Mouse (Mus musculus) neural tube, embryonic 15.5 days (tissue): ENCODE measurements around the gene Erc2. TPM values are rescaled to one million over a fixed set of nuclear protein-coding genes. Genes with fewer than 3 reads are reported as not detected.
A peak's percentile ranks its signal among the peaks of the same experiment; 100 is the strongest.

Source experiments
- ATAC-seq: fragments of 200-750 bp; cut with Nextera tagmentation; 2 replicates; pipeline ENCODE4 v1.8.0; 2017; ENCODE audit warnings: mild to moderate bottlenecking, moderate TSS enrichment, moderate library complexity; ENCODE audit not compliant: low FRiP score
- H3K27ac ChIP-seq: fragments of 300-500 bp; sonication (generic); replicated peaks from 2 replicates; pipeline ENCODE4 v1.5.1; 2015; ENCODE audit warnings: mild to moderate bottlenecking, inconsistent platforms
- H3K27me3 ChIP-seq: fragments of 300-500 bp; sonication (generic); replicated peaks from 2 replicates; pipeline ENCODE4 v1.6.1; 2015; ENCODE audit warnings: inconsistent platforms
- H3K36me3 ChIP-seq: fragments of 300-500 bp; sonication (generic); 2 replicates; pipeline ENCODE4 v1.6.1; 2015; ENCODE audit warnings: inconsistent platforms
- H3K4me1 ChIP-seq: fragments of 300-500 bp; sonication (generic); 2 replicates; pipeline ENCODE4 v1.6.1; 2015; ENCODE audit warnings: inconsistent platforms
- H3K4me2 ChIP-seq: fragments of 300-500 bp; sonication (generic); 2 replicates; pipeline ENCODE4 v1.6.1; 2015; ENCODE audit warnings: inconsistent platforms, mild to moderate bottlenecking, moderate library complexity
- H3K4me3 ChIP-seq: fragments of 300-500 bp; sonication (generic); replicated peaks from 2 replicates; pipeline ENCODE4 v1.5.1; 2015; ENCODE audit warnings: mild to moderate bottlenecking, inconsistent platforms
- H3K9ac ChIP-seq: fragments of 300-500 bp; sonication (generic); replicated peaks from 2 replicates; pipeline ENCODE4 v1.6.1; 2015; ENCODE audit warnings: mild to moderate bottlenecking, inconsistent platforms
- H3K9me3 ChIP-seq: fragments of 300-500 bp; sonication (generic); replicated peaks from 2 replicates; pipeline ENCODE4 v1.6.1; 2016; ENCODE audit warnings: inconsistent platforms
- WGBS: fragments of 180-500 bp; shearing (Covaris S2); methylation state at CpG from one replicate; pipeline ENCODE4 v1.1.7; 2015; ENCODE audit warnings: mixed read lengths; 5-methylcytosine and 5-hydroxymethylcytosine counted together
- polyA plus RNA-seq: library from polyadenylated mRNA; unstranded; fragments of >200 nt; fragmentation: Nextera tagmentation; extraction: Ambion mirVana; gene quantifications from 2 replicates; pipeline ENCODE4 v1.2.1, GENCODE M21; 2015

Gene Erc2
- polyA plus RNA-seq, 1 experiment from 2014 or later = 80.3 TPM

DNA sequence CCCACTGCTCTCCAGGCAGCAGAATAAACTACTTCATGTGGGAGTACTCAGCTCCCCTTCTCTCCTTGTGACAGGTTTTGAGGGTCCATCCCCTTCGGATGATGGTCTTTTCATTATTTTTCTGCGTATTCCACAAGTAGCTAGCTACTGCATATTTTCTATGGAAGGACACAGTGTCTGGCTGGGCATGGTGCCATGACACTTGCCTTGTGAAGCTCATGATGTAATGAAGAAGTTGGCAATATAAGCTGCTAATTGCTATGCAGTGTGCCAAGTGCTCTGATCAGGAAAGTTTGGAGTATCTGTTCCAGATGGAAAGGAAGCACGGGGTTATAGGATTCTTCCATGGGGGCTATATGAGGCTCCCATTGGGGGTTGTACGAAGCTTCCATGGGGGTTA is 533.5 kb downstream of the Erc2 start:
- Histone ChIP-seq H3K36me3 (no peaks in the 10 kb centered on the region), H3K9ac (no peak overlapping the region), H3K4me3 (no peak overlapping the region), H3K4me2 (no peak overlapping the region), H3K4me1 (no peaks in the 10 kb centered on the region), H3K9me3 (no peaks in the 10 kb centered on the region), H3K27ac (no peak overlapping the region), H3K27me3 (no peaks in the 10 kb centered on the region)
- no peak for ATAC-seq
- 87% methylated on average over 4 of the region's 4 CpGs for WGBS

DNA sequence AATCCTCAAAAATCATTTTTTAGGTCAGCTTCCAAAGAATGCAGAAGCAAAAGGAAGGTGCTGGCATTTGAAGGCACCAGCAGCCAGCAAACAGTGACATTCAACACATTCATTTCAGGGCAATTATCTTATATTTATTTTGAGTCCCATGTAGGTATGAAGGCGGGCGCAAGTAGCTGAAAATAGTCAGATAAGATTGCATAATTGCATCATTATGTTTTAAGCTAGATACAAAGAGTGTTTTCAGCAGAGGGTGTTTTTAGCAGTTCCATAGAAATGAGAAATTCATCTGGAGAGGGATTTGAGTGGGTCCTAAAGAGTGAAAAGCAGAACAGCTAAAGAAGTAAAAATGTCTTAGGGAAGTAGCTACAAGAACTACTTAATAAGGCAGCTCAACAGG is 538.6 kb downstream of the Erc2 start:
- no peaks in the 10 kb centered on the region for H3K27me3 ChIP-seq
- H3K9ac ChIP-seq = no peak overlapping the region
- ATAC-seq = no peak
- no peak overlapping the region for H3K27ac ChIP-seq
- H3K4me3 ChIP-seq = no peak overlapping the region
- no peaks in the 10 kb centered on the region for H3K9me3 ChIP-seq
- WGBS = 87% methylated on average over 2 of the region's 2 CpGs
- H3K36me3 ChIP-seq = no peaks in the 10 kb centered on the region
- H3K4me1 ChIP-seq = peaks cover 17% of the 10 kb centered on the region
- H3K4me2 ChIP-seq = no peak overlapping the region

DNA sequence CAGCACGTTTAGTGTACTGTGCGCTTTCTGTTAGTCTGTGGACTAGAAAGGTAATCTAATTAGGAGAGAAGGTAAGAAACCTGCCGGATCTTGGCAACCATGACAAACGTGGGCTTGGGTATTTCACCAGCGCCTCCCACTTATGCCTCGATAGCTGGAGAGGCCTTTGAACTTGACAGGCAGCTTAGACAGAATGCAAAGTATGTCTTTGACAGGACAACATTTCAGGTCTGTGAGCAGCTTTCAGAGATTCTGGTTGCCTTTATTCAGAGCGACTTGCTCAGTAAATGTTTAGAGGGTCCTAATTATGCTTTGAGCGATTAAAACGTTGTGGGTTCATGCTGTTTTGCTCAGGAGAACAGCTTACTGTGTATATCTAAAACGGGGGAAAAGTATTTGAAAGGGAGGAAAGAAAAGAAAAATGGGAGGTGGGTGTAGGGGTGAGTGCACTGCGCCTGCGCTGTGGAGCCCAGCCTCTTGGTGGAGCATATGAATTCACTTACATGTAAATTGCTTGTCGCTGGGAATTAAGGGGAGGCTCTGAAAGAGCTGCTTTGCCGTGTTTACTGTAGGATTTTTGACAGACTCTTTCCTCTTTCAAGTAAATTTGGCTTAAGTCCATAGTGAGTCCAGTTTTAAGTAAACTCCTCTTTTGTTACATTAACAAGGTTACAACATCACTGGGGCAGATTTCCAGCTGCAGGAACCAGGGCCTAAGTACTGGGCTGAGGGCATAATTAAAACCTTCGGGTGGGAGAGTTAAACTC is 542.6 kb downstream of the Erc2 start:
- Histone ChIP-seq H3K36me3 (no peaks in the 10 kb centered on the region), H3K4me2 (no peak overlapping the region), H3K27me3 (no peaks in the 10 kb centered on the region), H3K9me3 (no peaks in the 10 kb centered on the region), H3K9ac (no peak overlapping the region), H3K4me3 (no peak overlapping the region), H3K27ac (peak overlapping the region; percentile 14), H3K4me1 (peaks cover 19% of the 10 kb centered on the region)
- ATAC-seq = no peak
- 39% methylated on average over 15 of the region's 15 CpGs for WGBS

DNA sequence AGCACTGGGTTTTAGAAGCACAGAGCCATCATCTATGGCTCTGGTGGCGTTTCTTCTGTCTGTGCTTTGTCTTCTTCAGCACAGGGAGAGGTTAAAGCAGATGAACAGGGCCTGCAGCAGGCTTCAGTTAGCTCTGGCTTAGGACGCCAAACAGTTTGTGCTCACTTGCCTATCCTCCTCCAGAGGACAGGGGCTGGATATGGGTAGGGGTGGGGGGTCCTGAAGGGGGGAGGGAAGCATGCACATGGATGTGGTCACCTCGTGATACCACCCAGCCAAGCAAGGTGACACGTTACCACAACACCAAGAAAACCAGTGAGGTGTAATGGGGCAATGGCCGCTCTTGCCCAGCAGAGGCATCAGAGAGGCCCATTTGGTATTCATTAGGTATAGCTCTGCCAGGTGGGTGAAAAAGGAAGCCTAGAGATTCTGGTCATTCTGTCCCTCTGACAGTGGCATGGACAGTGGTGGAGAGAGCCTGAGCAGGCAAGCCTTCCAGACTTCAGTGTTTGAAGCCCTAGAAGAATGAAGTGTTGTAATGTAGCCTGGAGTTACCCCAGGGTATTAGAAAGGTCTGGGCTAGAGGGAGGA is 543.5 kb downstream of the Erc2 start:
- Histone ChIP-seq H3K27ac (no peak overlapping the region; the same call in 1 of the 2 replicates), H3K4me1 (peaks cover 19% of the 10 kb centered on the region), H3K4me2 (no peak overlapping the region), H3K4me3 (no peak overlapping the region), H3K27me3 (no peaks in the 10 kb centered on the region), H3K36me3 (no peaks in the 10 kb centered on the region), H3K9me3 (no peaks in the 10 kb centered on the region), H3K9ac (no peak overlapping the region)
- ATAC-seq = no peak
- WGBS = 64% methylated on average over 5 of the region's 5 CpGs

DNA sequence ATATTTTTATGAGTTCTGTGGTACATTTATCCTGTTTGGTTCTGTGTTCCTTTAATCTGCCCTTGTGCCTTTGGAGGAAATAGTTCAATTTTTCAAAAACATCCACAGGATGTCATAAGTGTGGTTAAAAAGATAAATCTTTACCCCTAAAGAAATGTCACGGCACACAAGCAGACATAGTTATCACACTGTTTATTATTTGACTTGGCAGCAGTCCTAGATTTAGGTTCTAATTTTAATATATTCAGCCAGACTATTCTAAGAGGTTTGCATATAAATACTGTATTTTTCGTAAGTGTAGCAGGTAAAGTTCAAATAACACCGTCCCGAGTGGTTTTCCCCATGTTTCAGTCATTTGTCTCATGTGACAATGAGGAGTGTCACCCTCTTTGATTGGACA is 548.5 kb downstream of the Erc2 start:
- Histone ChIP-seq H3K9ac (no peak overlapping the region), H3K4me1 (0 out of 2 replicates have a peak, but pooled peaks cover 3% of the 10 kb centered on the region), H3K4me2 (no peak overlapping the region), H3K27me3 (no peaks in the 10 kb centered on the region), H3K27ac (no peak overlapping the region), H3K4me3 (no peak overlapping the region), H3K9me3 (no peaks in the 10 kb centered on the region), H3K36me3 (no peaks in the 10 kb centered on the region)
- no peak for ATAC-seq
- WGBS = 76% methylated on average over 4 of the region's 4 CpGs

DNA sequence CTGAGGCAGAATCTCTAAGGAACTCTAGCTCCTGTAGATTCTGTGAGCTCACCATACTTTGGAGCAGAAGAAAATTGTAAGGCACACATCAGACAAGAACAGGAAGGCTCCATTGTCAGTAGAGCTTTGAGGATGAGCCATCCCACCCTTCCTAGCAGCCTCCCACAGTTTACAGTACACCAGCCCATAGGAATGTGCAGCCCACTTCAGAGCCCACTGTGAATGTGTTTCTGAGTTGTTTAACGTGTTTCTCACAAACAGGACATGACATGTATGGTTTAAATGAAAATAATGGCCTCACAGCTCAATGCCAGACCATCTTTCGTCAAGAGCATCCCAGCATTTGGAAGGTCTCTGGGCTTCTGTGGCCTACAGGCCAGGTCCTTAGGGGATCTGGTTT is 549.1 kb downstream of the Erc2 start:
- Histone ChIP-seq H3K4me3 (no peak overlapping the region), H3K27ac (no peak overlapping the region), H3K4me1 (no peaks in the 10 kb centered on the region), H3K9ac (no peak overlapping the region), H3K9me3 (no peaks in the 10 kb centered on the region), H3K36me3 (no peaks in the 10 kb centered on the region), H3K27me3 (no peaks in the 10 kb centered on the region), H3K4me2 (no peak overlapping the region)
- WGBS = 67% methylated on average over 2 of the region's 2 CpGs
- no peak for ATAC-seq

DNA sequence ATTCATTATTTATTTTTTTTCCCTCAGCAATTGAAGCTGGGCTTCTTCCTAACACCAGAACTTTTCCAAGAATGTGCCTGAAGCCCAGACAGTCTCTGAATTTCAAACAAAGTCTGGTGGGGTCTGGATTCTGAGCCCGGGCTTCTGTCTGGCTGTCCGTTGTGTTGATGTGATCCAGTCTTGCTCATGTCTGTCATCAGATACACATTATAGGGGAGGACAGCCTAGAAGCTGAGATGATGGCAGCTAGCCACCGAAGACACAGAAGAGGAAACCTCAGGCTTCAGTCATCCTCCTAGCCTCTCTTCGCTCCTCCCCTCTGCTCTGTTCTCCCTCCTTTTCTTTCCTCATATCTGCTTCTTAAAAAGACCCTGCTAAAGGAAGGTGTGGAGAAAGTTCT is 551.5 kb downstream of the Erc2 start:
- Histone ChIP-seq H3K4me1 (no peaks in the 10 kb centered on the region), H3K4me3 (no peak overlapping the region)
- no peak for ATAC-seq

DNA sequence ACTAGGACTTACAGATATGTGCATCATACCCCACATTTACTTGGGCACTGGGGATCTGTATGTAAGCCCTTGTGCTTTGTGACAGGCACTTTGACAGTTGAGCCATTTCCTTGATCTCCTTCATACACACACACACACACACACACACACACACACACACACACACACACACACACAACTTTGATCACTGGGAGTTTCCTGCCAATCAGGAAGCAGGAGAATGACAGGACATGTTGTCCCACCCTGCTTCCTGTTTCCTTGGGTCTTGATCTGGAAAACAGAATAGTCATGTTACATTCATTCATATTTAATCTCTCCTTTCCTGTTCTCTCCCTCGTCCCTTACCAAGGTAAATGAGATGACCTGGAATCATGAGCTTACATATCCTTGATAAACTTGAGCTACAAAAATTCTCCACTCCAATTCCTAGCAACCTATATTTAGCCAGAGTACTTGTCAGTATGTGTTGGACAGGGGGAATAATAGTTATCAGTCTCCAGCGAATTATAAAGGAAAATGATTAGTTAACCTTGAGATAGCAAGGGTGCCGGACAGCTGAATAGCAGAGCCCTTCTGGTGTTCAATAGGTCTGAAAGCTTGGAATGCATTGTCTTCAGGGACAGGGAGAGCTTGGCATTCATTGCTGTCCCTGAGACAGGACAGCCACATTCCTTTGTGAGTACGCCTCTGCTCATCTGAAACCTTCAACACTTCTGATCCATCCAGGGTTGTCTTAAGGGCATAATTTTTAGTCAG is 559.0 kb downstream of the Erc2 start:
- no peak overlapping the region for H3K9ac ChIP-seq
- no peaks in the 10 kb centered on the region for H3K27me3 ChIP-seq
- no peaks in the 10 kb centered on the region for H3K9me3 ChIP-seq
- 34% methylated on average over 4 of the region's 4 CpGs for WGBS
- no peak overlapping the region for H3K4me2 ChIP-seq
- H3K4me1 ChIP-seq = no peaks in the 10 kb centered on the region
- no peak for ATAC-seq
- no peak overlapping the region for H3K27ac ChIP-seq
- no peaks in the 10 kb centered on the region for H3K36me3 ChIP-seq
- no peak overlapping the region for H3K4me3 ChIP-seq

More for the DNA sequence above, 551.5 kb downstream of the Erc2 start:
- H3K36me3 ChIP-seq = no peaks in the 10 kb centered on the region
- no peak overlapping the region for H3K27ac ChIP-seq
- H3K9me3 ChIP-seq = no peaks in the 10 kb centered on the region
- H3K4me2 ChIP-seq = no peak overlapping the region
- WGBS = 98% methylated on average over 4 of the region's 4 CpGs
- H3K27me3 ChIP-seq = no peaks in the 10 kb centered on the region
- no peak overlapping the region for H3K9ac ChIP-seq

DNA sequence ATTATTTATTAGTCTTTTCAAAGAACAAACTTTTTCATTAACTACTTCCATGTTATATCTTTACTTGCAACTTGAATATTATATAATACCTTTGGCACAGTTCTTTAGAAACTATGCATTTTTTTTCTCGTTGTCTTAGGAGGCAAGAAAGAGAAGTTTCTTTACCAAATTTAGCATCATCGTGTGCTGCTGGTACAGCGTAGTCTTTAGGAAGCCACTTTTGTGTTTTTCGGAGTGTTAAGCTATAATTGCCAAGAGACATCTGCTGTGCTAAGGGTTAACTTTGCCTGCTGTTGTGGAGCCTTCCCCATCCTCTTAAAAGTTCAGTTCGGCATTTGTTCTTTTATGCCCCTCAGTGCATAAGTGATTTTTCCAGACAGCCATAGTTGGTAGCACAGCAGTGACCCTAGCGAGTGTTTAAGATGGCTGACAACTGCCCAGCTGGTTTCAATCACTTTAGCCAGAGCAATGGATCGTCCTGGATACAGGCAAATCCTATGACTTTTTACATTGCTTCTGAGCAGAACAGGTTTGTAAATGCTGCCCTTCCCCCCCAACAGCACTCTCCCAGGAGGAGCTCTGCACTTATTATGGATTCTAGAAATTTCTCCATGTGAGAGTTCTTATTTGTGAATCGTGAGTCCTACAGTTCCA is 570.6 kb downstream of the Erc2 start:
- Histone ChIP-seq H3K4me1 (no peaks in the 10 kb centered on the region), H3K36me3 (no peaks in the 10 kb centered on the region), H3K9ac (no peak overlapping the region), H3K27ac (no peak overlapping the region), H3K4me2 (no peak overlapping the region), H3K9me3 (no peaks in the 10 kb centered on the region), H3K27me3 (no peaks in the 10 kb centered on the region), H3K4me3 (no peak overlapping the region)
- WGBS = 82% methylated on average over 8 of the region's 8 CpGs
- no peak for ATAC-seq

DNA sequence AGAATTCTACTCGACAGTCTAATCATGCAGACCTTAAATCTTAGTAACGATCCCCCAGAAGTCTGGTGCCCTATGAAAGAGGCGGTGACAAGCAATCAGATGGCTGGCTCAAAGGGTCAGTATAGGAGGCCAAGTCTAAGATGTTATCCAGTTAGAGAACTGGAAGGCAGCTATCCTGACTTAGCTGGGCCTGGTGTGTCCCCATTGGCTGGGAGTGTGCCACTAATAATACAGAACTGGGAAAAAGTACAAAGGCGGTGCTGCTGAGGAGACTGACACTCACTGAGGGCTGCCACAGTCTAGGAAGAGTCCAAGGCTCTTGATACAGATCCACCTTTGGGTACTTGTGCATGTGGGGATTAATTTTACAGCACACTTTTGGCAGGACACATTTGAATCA is 581.6 kb downstream of the Erc2 start:
- WGBS = 56% methylated on average over 4 of the region's 4 CpGs
- ATAC-seq = no peak; the same call in 1 of the 2 replicates

DNA sequence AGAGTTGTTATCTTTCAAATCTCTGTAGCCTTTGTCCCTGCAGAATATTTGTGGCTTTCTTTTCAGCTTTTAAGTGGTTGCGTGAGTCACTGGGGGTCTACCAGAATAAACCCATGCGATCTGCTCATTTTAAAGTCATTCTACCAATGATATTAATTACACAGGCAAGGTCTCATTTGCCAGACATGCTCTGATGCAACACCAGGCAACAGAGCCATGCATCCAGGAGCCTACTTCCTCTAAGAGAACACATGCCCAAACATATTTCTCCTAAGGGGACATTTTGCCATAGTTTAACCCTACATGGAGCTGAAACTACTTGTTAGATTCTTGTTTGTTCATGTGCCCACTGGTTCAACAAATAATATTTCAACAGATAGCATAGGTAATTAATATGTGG is 584.1 kb downstream of the Erc2 start:
- ATAC-seq = no peak

More for the DNA sequence above, 581.6 kb downstream of the Erc2 start:
- Histone ChIP-seq H3K4me1 (no peaks in the 10 kb centered on the region), H3K27me3 (no peaks in the 10 kb centered on the region), H3K4me3 (no peak overlapping the region), H3K36me3 (no peaks in the 10 kb centered on the region), H3K9ac (no peak overlapping the region), H3K9me3 (no peaks in the 10 kb centered on the region), H3K27ac (no peak overlapping the region), H3K4me2 (no peak overlapping the region)

More for the DNA sequence above, 584.1 kb downstream of the Erc2 start:
- no peak overlapping the region for H3K4me2 ChIP-seq
- no peaks in the 10 kb centered on the region for H3K27me3 ChIP-seq
- no peak overlapping the region for H3K4me3 ChIP-seq
- H3K36me3 ChIP-seq = no peaks in the 10 kb centered on the region
- no peaks in the 10 kb centered on the region for H3K4me1 ChIP-seq
- no peak overlapping the region for H3K27ac ChIP-seq
- H3K9ac ChIP-seq = no peak overlapping the region
- WGBS = 87% methylated on average over 2 of the region's 2 CpGs
- H3K9me3 ChIP-seq = no peaks in the 10 kb centered on the region
